Mouse (Mus musculus) left cerebral cortex, postnatal 25 days (tissue): ENCODE results near the gene St7. TPM values are rescaled to one million over a fixed set of nuclear protein-coding genes. Genes with fewer than 3 reads are reported as not detected.

Source experiments
- DNase-seq, 2 experiments: peaks; one replicate each; pipeline ENCODE4 v3.0.0; 2022; ENCODE audit warnings: low spot score in 2 of 2, mixed read lengths in 1 of 2
- intact Hi-C: fragments of 180-260 bp; cut with DNase I; formaldehyde crosslinking; loops from one replicate; pipeline ENCODE4 v1.15.1; 2025
- total RNA-seq, 2 experiments: library from RNA; stranded (reverse); gene quantifications; 2 replicates each; pipeline ENCODE4 v1.2.3; 2021

Gene St7
- total RNA-seq, 2 experiments from 2014 or later = 34.1 to 34.4 TPM

- peak in 1 of 2 experiments; percentile 21 for DNase-seq
- intact Hi-C loops = loop anchor here (5.0 kb wide), 1 partner anchor 77 kb away; no protein-coding TSS in a partner anchor
These were observed 57.4 kb downstream of the St7 start for GRCm38 (mm10) chr6:17750041-17750660.

GRCm38 (mm10) chr6:17750957-17751356 lies 58.2 kb downstream of the St7 start:
- intact Hi-C loops = loop anchor here (5.0 kb wide), 1 partner anchor 76 kb away; no protein-coding TSS in a partner anchor
- peak in 1 of 2 experiments; percentile 35 for DNase-seq

GRCm38 (mm10) chr6:17755902-17756301 lies 63.2 kb downstream of the St7 start:
- no peak for DNase-seq
- intact Hi-C loops = no loop called here

GRCm38 (mm10) chr6:17758568-17758967 lies 65.8 kb downstream of the St7 start:
- intact Hi-C loops = no loop called here
- no peak for DNase-seq

GRCm38 (mm10) chr6:17763963-17764659 lies 71.4 kb downstream of the St7 start:
- peak; percentile 78 to 97 for DNase-seq
- intact Hi-C loops = loop anchor here (10.0 kb wide), 1 partner anchor 151 kb away; no protein-coding TSS in a partner anchor

- DNase-seq = peak in 1 of 2 experiments; percentile 9
- intact Hi-C loops = loop anchor here (10.0 kb wide), 1 partner anchor 150 kb away; no protein-coding TSS in a partner anchor
These were observed 71.9 kb downstream of the St7 start for GRCm38 (mm10) chr6:17764660-17764998.

- no peak for DNase-seq
- intact Hi-C loops = loop anchor here (10.0 kb wide), 1 partner anchor 145 kb away; no protein-coding TSS in a partner anchor
These were observed 77.4 kb downstream of the St7 start for GRCm38 (mm10) chr6:17769972-17770644.

- no peak for DNase-seq
- intact Hi-C loops = no loop called here
These were observed 78.1 kb downstream of the St7 start for GRCm38 (mm10) chr6:17770645-17771345.

- intact Hi-C loops = no loop called here
- no peak for DNase-seq
These were observed 78.7 kb downstream of the St7 start for GRCm38 (mm10) chr6:17771456-17771855.

GRCm38 (mm10) chr6:17772514-17772913 lies 79.8 kb downstream of the St7 start:
- intact Hi-C loops = no loop called here
- DNase-seq = no peak

GRCm38 (mm10) chr6:17776041-17776440 lies 83.3 kb downstream of the St7 start:
- intact Hi-C loops = no loop called here
- DNase-seq = no peak

- no peak for DNase-seq
- intact Hi-C loops = no loop called here
These were observed 84.5 kb downstream of the St7 start for GRCm38 (mm10) chr6:17777018-17777799.

GRCm38 (mm10) chr6:17778648-17779202 lies 86.0 kb downstream of the St7 start:
- intact Hi-C loops = no loop called here

GRCm38 (mm10) chr6:17783511-17783910 lies 90.8 kb downstream of the St7 start:
- no peak for DNase-seq
- intact Hi-C loops = no loop called here

More at GRCm38 (mm10) chr6:17778648-17779202, 86.0 kb downstream of the St7 start:
- no peak for DNase-seq

GRCm38 (mm10) chr6:17784523-17784922 lies 91.8 kb downstream of the St7 start:
- intact Hi-C loops = no loop called here
- no peak for DNase-seq

GRCm38 (mm10) chr6:17785248-17785647 lies 92.5 kb downstream of the St7 start:
- intact Hi-C loops = no loop called here
- DNase-seq = no peak

GRCm38 (mm10) chr6:17787810-17788209 lies 95.1 kb downstream of the St7 start:
- intact Hi-C loops = no loop called here
- no peak for DNase-seq

GRCm38 (mm10) chr6:17790251-17790650 lies 97.5 kb downstream of the St7 start:
- intact Hi-C loops = no loop called here
- no peak for DNase-seq

GRCm38 (mm10) chr6:17793471-17793870 lies 100.7 kb downstream of the St7 start:
- DNase-seq = peak in 1 of 2 experiments; percentile 22
- intact Hi-C loops = no loop called here
